Mouse (Mus musculus) E14TG2a.4 (cell line): ENCODE measurements around the gene Col16a1.

Source experiments
- H3K27me3 ChIP-seq: 2 replicates; pipeline ENCODE4 v1.6.1; 2014; ENCODE audit warnings: low read length, control low read depth; ENCODE audit not compliant: insufficient read depth
- H3K36me3 ChIP-seq: 2 replicates; pipeline ENCODE4 v1.6.1; 2014; ENCODE audit warnings: low read length, control low read depth; ENCODE audit not compliant: insufficient read depth
- H3K4me1 ChIP-seq: replicated peaks from 2 replicates; pipeline ENCODE4 v1.6.1; 2014; ENCODE audit warnings: low read depth, low read length, control low read depth
- H3K4me3 ChIP-seq: replicated peaks from 2 replicates; pipeline ENCODE4 v1.5.1; 2014; ENCODE audit warnings: mild to moderate bottlenecking, low read length
- H3K9me3 ChIP-seq: 2 replicates; pipeline ENCODE4 v1.6.1; 2014; ENCODE audit warnings: low read length, control low read depth
- CTCF ChIP-seq: conservative IDR thresholded peaks from 2 replicates; pipeline ENCODE4 v1.5.1; 2014; ENCODE audit warnings: low read length
- NANOG ChIP-seq: IDR thresholded peaks from 2 replicates; pipeline ENCODE4 v1.6.1; 2014; ENCODE audit warnings: borderline replicate concordance, low read length, mixed read lengths
- POU5F1 ChIP-seq: IDR thresholded peaks from 2 replicates; pipeline ENCODE4 v1.6.1; 2014; ENCODE audit warnings: low read length, borderline replicate concordance

Col16a1 gene

DNA sequence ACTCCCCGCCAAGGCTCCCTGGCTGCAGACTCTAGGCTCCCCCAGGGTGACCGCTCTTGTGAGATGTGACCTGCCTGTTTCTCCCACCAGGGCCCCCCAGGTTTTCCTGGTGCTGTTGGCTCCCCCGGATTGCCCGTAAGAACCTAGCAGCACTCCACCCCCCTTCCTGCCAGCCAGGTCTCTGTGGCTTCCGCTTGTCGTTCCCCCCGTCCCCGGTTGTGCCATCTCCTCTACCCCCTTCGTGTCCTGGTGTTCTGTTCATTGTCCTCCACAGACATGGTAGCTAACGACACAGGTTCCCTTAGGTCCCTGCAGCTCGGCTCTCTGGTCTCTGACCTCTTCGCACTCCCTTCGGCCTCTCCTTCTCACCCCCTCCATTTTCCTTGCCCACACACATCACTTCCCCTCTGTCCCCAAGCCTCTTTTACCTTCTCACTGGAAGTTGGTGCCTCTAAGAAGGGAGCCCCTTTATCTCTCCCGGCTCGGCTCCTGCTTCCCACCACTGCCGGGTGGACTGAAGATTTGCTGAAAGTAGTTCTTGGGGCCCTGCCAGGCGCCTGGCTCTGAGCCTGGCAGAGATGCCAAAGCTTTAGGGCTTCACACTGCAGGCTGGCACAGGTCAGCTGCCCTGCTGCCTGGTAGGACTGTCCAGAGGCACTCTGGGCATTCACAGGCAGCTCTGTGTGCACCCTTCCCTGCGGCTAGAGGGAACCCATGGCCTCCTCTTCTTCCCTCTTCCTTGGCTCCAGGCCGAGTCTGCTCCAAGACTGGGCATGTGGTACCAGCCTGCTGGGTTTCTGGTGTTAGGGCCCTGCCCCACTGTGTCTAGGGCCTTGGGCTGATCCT, 33.9 kb downstream of the Col16a1 start:
- Histone ChIP-seq H3K4me1 (peaks cover 25% of the 10 kb centered on the region), H3K36me3 (no peaks in the 10 kb centered on the region), H3K4me3 (no peak overlapping the region), H3K9me3 (no peaks in the 10 kb centered on the region), H3K27me3 (peaks cover 93% of the 10 kb centered on the region)
- no peak for TF ChIP-seq CTCF
- no peak for TF ChIP-seq POU5F1
- no peak for TF ChIP-seq NANOG

DNA sequence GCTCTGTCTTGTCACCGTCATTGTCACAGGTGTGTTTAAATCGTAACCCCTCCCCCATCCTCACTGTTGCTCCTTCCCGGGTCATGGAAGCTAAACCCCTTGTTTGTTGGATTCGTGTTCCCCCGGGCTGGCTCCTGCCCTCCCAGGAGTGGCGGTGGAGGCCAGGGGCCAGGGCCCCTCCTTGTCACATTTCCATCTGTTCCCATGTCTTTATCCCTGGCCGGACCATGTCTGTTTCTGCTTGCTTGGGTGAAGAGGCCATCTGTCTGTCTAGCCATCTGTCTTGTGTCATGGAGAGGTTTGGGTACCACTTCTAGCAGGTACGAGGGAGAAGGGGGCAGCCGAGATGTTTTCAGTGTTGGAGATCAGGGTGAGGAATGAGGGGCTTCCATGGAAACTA, 34.6 kb downstream of the Col16a1 start:
- Histone ChIP-seq H3K36me3 (no peaks in the 10 kb centered on the region), H3K9me3 (no peaks in the 10 kb centered on the region)
- TF ChIP-seq CTCF (no peak), NANOG (no peak), POU5F1 (no peak)

DNA sequence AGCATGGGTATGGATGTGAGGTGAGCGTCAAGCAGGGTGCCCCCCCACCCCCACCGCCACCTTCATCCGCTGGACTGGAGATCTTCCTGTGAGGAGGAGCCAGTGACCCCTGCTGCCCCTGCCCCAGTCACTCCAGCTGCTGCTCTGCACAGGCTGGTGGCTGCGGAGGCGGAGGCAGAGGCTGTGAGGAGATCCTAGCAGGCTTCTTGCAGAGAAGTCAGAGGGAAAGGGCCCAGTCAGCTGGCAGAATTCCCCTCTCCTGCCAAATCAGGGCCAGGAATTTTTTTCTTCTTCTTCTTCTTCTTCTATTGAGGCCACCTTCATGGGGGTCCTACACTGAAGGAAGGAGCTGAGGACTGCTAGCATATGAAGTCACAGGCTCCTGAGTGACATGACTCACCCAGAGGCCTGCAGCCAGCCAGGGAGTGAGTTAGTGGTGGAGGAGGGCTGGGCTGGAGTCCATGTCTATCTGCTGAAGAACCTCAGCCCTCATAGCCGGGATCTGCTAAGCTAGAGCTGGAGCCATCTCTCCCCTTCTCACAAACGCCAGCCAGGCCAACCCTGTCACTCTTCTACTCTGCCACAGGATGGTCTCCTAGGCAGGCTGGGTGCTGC, 36.8 kb downstream of the Col16a1 start:
- Histone ChIP-seq H3K4me3 (no peak overlapping the region), H3K36me3 (no peaks in the 10 kb centered on the region), H3K9me3 (no peaks in the 10 kb centered on the region), H3K4me1 (peaks cover 16% of the 10 kb centered on the region), H3K27me3 (peaks cover 92% of the 10 kb centered on the region)
- TF ChIP-seq CTCF: no peak
- TF ChIP-seq NANOG: no peak
- TF ChIP-seq POU5F1: no peak

More for the DNA sequence above, 34.6 kb downstream of the Col16a1 start:
- H3K4me3 ChIP-seq: no peak overlapping the region
- peaks cover 93% of the 10 kb centered on the region for H3K27me3 ChIP-seq
- H3K4me1 ChIP-seq: peaks cover 25% of the 10 kb centered on the region

DNA sequence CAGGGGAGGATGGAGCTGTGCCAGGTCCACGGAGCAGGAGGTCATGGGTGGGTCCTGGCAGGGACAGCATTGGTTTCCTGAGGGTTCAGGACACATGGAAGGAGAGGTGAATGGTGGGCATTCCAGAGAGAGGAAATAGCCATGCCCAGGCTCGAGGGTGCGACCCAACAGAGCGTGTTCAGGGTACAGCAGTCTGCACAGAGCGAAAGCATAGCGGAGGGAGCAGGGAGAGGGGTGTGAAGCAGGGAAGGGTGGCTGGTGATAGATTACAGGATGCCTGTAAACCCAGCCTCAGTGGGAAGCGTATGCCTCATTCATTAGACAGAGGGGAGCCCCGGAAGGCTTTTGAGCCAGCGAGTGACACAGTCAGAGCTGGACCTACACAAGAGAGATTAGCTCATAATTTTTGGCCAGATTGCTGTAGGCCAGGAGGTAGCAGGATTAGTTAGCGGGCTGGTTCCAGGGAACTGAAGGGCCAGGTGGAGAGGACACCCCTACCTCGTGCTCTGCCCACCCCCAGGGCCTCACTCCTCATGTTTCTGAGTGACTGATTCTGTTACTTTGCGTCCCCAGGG, 37.7 kb downstream of the Col16a1 start:
- Histone ChIP-seq H3K9me3 (no peaks in the 10 kb centered on the region), H3K4me1 (peaks cover 16% of the 10 kb centered on the region), H3K27me3 (peaks cover 94% of the 10 kb centered on the region), H3K4me3 (no peak overlapping the region), H3K36me3 (no peaks in the 10 kb centered on the region)
- no peak for TF ChIP-seq POU5F1
- no peak for TF ChIP-seq CTCF
- TF ChIP-seq NANOG: no peak

DNA sequence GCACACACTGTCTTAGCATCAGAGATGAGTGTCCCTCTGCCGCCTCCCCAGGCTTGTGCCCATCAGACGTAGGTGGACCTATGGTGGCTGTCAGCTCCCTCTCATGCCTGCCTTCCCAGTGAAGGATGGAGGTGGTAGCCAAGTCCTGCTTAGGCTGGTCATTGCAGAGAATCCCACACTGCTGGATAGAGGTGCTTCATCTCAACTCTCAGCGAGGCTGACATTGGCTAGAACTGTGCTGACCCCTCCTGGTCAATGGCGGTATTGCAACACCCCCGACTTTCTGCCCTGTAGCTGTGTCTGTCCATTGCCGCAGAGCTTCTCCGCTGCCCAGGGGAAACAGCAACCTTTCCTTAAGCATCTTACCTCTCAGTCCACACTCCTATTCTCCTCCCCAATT, 39.7 kb downstream of the Col16a1 start:
- Histone ChIP-seq H3K36me3 (no peaks in the 10 kb centered on the region), H3K4me3 (no peak overlapping the region), H3K4me1 (peaks cover 16% of the 10 kb centered on the region), H3K27me3 (peaks cover 94% of the 10 kb centered on the region), H3K9me3 (no peaks in the 10 kb centered on the region)
- no peak for TF ChIP-seq POU5F1
- peak; percentile 99 for TF ChIP-seq CTCF
- no peak for TF ChIP-seq NANOG

DNA sequence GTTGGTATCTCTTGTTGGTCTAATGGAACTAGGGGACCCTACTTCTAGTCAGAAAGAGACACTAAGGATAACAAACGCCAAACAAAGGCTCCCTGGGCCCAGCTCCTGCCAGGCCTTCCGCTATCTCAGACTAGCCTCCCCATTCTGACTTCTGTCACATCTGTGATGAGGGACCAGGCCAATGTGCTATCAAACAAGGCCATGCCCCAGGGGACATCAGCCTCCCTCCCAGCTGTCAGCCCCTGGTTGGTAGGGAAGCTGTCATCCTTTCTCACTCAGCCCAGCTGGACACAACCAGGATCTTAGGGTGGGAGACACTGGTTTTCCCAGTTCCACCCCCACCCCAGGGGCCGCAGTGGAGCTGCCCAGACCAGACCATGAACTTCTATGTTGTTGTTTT, 47.5 kb downstream of the Col16a1 start:
- H3K36me3 ChIP-seq: no peaks in the 10 kb centered on the region
- H3K4me3 ChIP-seq: no peak overlapping the region
- H3K9me3 ChIP-seq: no peaks in the 10 kb centered on the region
- no peak for TF ChIP-seq NANOG
- TF ChIP-seq CTCF: no peak
- TF ChIP-seq POU5F1: no peak
- peaks cover 92% of the 10 kb centered on the region for H3K27me3 ChIP-seq
- H3K4me1 ChIP-seq: peaks cover 8% of the 10 kb centered on the region

DNA sequence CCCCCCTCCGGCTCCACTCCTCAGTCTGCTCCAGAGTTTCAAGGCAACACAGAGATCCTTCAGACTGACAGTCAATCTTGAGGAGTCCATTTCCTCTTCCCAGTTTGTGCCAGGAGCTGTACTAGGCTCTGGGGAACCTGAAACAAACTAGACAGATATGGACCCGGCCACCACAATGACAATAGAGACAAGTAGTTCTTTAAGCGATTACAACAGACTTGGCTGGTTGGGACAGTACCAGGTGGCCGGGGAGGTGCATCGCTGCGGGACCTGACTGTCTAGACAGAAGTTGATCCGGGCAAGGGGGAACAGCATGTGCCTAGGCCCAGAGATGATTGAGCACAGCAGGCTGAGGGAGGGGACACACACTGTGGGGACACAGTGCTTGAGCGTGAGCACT, 53.5 kb downstream of the Col16a1 start:
- H3K27me3 ChIP-seq: peaks cover 60% of the 10 kb centered on the region
- 0 out of 2 replicates have a peak, but pooled peaks cover 4% of the 10 kb centered on the region for H3K9me3 ChIP-seq
- H3K36me3 ChIP-seq: no peaks in the 10 kb centered on the region
- H3K4me1 ChIP-seq: peaks cover 45% of the 10 kb centered on the region
- no peak for TF ChIP-seq CTCF
- no peak for TF ChIP-seq POU5F1
- no peak for TF ChIP-seq NANOG
- H3K4me3 ChIP-seq: no peak overlapping the region

DNA sequence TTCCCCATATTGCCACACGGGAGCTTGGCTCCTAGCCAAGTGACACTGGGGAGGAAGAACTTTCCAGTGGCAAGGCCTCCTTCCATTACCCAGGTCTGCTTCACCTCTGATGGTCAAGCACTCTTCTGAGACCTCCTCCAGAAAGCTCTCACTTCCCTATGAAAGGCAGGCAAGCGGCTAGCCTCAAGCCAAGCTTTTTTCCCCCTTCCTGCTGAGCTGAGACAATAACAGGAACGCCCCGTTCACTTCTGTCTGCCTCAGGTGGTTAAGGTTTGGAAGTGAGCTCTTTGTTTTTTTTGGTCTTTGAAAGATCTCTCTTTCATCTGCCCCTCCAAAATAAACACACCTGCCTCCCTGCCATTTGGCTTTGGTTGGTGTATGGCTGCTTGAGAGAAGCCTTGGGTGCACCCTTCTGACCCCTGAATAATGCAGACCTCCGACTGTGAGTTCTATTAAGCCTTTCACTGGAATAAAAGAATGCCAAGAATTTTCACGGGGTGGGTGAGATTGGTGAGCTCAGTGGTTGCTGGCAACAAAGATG, 54.5 kb downstream of the Col16a1 start, which contains the start of gene Pef1:
Pef1 (plus strand) TSS at position 448 of the 541 bp plus-strand sequence.
- H3K36me3 ChIP-seq: no peaks in the 10 kb centered on the region
- H3K27me3 ChIP-seq: peaks cover 51% of the 10 kb centered on the region
- H3K4me3 ChIP-seq: 0 out of 2 replicates have a peak within 1 kb of the TSS, but pooled peaks have one; percentile 26
- H3K4me1 ChIP-seq: peaks cover 52% of the 10 kb centered on the region
- 0 out of 2 replicates have a peak, but pooled peaks cover 4% of the 10 kb centered on the region for H3K9me3 ChIP-seq
- TF ChIP-seq POU5F1 (no peak), CTCF (no peak), NANOG (peak; percentile 95)
